Mouse (Mus musculus) stomach, postnatal 0 days (tissue): ENCODE measurements around the gene Stat1. TPM values are rescaled to one million over a fixed set of nuclear protein-coding genes. Genes with fewer than 3 reads are reported as not detected.

Source experiments
- ATAC-seq: fragments of 200-750 bp; cut with Nextera tagmentation; 2 replicates; pipeline ENCODE4 v1.8.0; 2017; ENCODE audit not compliant: low FRiP score, low TSS enrichment
- DNase-seq: peaks from one replicate; pipeline ENCODE4 v3.0.0-alpha.2; 2016; ENCODE audit warnings: low spot score
- H3K27ac ChIP-seq: fragments of 300-500 bp; sonication (generic); replicated peaks from 2 replicates; pipeline ENCODE4 v1.5.1; 2014; ENCODE audit warnings: mild to moderate bottlenecking, control low read depth
- H3K27me3 ChIP-seq: fragments of 300-500 bp; sonication (generic); 2 replicates; pipeline ENCODE4 v1.6.1; 2014; ENCODE audit warnings: low read length; ENCODE audit not compliant: control insufficient read depth, insufficient read depth
- H3K36me3 ChIP-seq: fragments of 300-500 bp; sonication (generic); 2 replicates; pipeline ENCODE4 v1.6.1; 2014; ENCODE audit warnings: low read length, mixed read lengths; ENCODE audit not compliant: control insufficient read depth, insufficient read depth
- H3K4me1 ChIP-seq: fragments of 300-500 bp; sonication (generic); replicated peaks from 2 replicates; pipeline ENCODE4 v1.6.1; 2014; ENCODE audit warnings: antibody characterized with exemption; ENCODE audit not compliant: control insufficient read depth, insufficient read depth
- H3K4me2 ChIP-seq: fragments of 300-500 bp; sonication (generic); replicated peaks from 2 replicates; pipeline ENCODE4 v1.6.1; 2014; ENCODE audit warnings: low read depth, mild to moderate bottlenecking, control low read depth, moderate library complexity
- H3K4me3 ChIP-seq: fragments of 300-500 bp; sonication (generic); 2 replicates; pipeline ENCODE4 v1.5.1; 2014; ENCODE audit warnings: low read depth, low read length, control low read depth
- H3K9ac ChIP-seq: fragments of 300-500 bp; sonication (generic); 2 replicates; pipeline ENCODE4 v1.6.1; 2014; ENCODE audit warnings: mild to moderate bottlenecking, low read length, control low read depth, mixed read lengths
- H3K9me3 ChIP-seq: fragments of 300-500 bp; sonication (generic); 2 replicates; pipeline ENCODE4 v1.6.1; 2016; ENCODE audit warnings: low read length; ENCODE audit not compliant: control insufficient read depth
- CTCF ChIP-seq: IDR thresholded peaks from 2 replicates; pipeline ENCODE4 v1.5.1; 2016; ENCODE audit warnings: antibody characterized with exemption, low read depth, mild to moderate bottlenecking, moderate library complexity
- EP300 ChIP-seq: optimal IDR thresholded peaks from 2 replicates; pipeline ENCODE3; 2016; ENCODE audit warnings: antibody characterized with exemption
- WGBS: fragments of 180-500 bp; shearing (Covaris S2); extraction: QIAGEN DNeasy Blood & Tissue Kit; methylation state at CpG from one replicate; pipeline ENCODE4 v1.1.7; 2014; 5-methylcytosine and 5-hydroxymethylcytosine counted together
- polyA plus RNA-seq: library from polyadenylated mRNA; unstranded; fragments of >200 nt; fragmentation: Nextera tagmentation; extraction: Ambion mirVana; gene quantifications from 2 replicates; pipeline ENCODE4 v1.2.1, GENCODE M21; 2015

Stat1 gene
- polyA plus RNA-seq, 1 experiment from 2014 or later = 22.2 TPM

GRCm38 (mm10) chr1:52113067-52113665 is 6.1 kb upstream of the Stat1 start:
- DNase-seq (peak; percentile 22), ATAC-seq (peak; percentile 51; the same call in 1 of the 2 replicates)
- no peaks in the 10 kb centered on the region for H3K9me3 ChIP-seq
- peak overlapping the region; percentile 84 for H3K27ac ChIP-seq
- H3K9ac ChIP-seq = peak overlapping the region; percentile 57
- no peaks in the 10 kb centered on the region; the same call in 1 of the 2 replicates for H3K4me1 ChIP-seq
- peak overlapping the region; percentile 35 for H3K4me3 ChIP-seq
- H3K4me2 ChIP-seq = peak overlapping the region; percentile 48
- 17% methylated on average over 7 of the region's 7 CpGs for WGBS
- H3K36me3 ChIP-seq = no peaks in the 10 kb centered on the region
- no peak for TF ChIP-seq EP300
- no peak for TF ChIP-seq CTCF
- no peaks in the 10 kb centered on the region for H3K27me3 ChIP-seq

- Histone ChIP-seq H3K4me2 (peak overlapping the region; percentile 48), H3K27me3 (no peaks in the 10 kb centered on the region), H3K4me1 (no peaks in the 10 kb centered on the region; the same call in 1 of the 2 replicates), H3K36me3 (no peaks in the 10 kb centered on the region), H3K9ac (peak overlapping the region; percentile 57), H3K4me3 (peak overlapping the region; percentile 35), H3K9me3 (no peaks in the 10 kb centered on the region), H3K27ac (peak overlapping the region; percentile 84)
- peak; percentile 100 for TF ChIP-seq CTCF
- TF ChIP-seq EP300 = no peak
- WGBS = under 1% methylated on average over 26 of the region's 32 CpGs
- DNase-seq (peak; percentile 98), ATAC-seq (peak; percentile 97)
Observed at GRCm38 (mm10) chr1:52113666-52114069, 5.6 kb upstream of the Stat1 start.

- Histone ChIP-seq H3K27ac (no peak overlapping the region), H3K4me1 (no peaks in the 10 kb centered on the region; the same call in 1 of the 2 replicates), H3K36me3 (no peaks in the 10 kb centered on the region), H3K9ac (no peak overlapping the region), H3K4me3 (no peak overlapping the region), H3K9me3 (no peaks in the 10 kb centered on the region), H3K27me3 (no peaks in the 10 kb centered on the region), H3K4me2 (no peak overlapping the region)
- 68% methylated on average over 3 of the region's 3 CpGs for WGBS
- ATAC-seq (no peak), DNase-seq (no peak)
- TF ChIP-seq CTCF = no peak
- TF ChIP-seq EP300 = no peak
Observed at GRCm38 (mm10) chr1:52116441-52116840, 2.8 kb upstream of the Stat1 start.

GRCm38 (mm10) chr1:52117777-52118176 is 1.5 kb upstream of the Stat1 start:
- no peak overlapping the region for H3K27ac ChIP-seq
- WGBS = 98% methylated on average over 1 of the region's 1 CpGs
- H3K27me3 ChIP-seq = no peaks in the 10 kb centered on the region
- no peaks in the 10 kb centered on the region; the same call in 1 of the 2 replicates for H3K4me1 ChIP-seq
- H3K9me3 ChIP-seq = no peaks in the 10 kb centered on the region
- no peak overlapping the region for H3K9ac ChIP-seq
- H3K4me3 ChIP-seq = no peak overlapping the region
- no peak overlapping the region for H3K4me2 ChIP-seq
- no peak for TF ChIP-seq EP300
- TF ChIP-seq CTCF = no peak
- ATAC-seq = no peak
- no peak for DNase-seq
- H3K36me3 ChIP-seq = 0 out of 2 replicates have a peak, but pooled peaks cover 4% of the 10 kb centered on the region

GRCm38 (mm10) chr1:52119691-52120090 is 451 bp downstream of the Stat1 start:
- Histone ChIP-seq H3K4me3 (peak overlapping the region; percentile 81), H3K4me2 (peak overlapping the region; percentile 77), H3K9ac (peak overlapping the region; percentile 84), H3K27me3 (no peaks in the 10 kb centered on the region), H3K36me3 (0 out of 2 replicates have a peak, but pooled peaks cover 4% of the 10 kb centered on the region), H3K4me1 (no peaks in the 10 kb centered on the region), H3K9me3 (no peaks in the 10 kb centered on the region), H3K27ac (peak overlapping the region; percentile 84)
- DNase-seq (no peak), ATAC-seq (no peak; the same call in none of the 2 replicates)
- TF ChIP-seq EP300 (no peak), CTCF (no peak)
- WGBS = under 1% methylated on average over 20 of the region's 20 CpGs

GRCm38 (mm10) chr1:52120191-52120590 is 951 bp downstream of the Stat1 start:
- Histone ChIP-seq H3K9me3 (no peaks in the 10 kb centered on the region), H3K4me1 (no peaks in the 10 kb centered on the region), H3K4me3 (peak overlapping the region; percentile 81), H3K4me2 (peak overlapping the region; percentile 77), H3K27ac (no peak overlapping the region), H3K27me3 (no peaks in the 10 kb centered on the region), H3K9ac (peak overlapping the region; percentile 84), H3K36me3 (0 out of 2 replicates have a peak, but pooled peaks cover 4% of the 10 kb centered on the region)
- WGBS = 32% methylated on average over 10 of the region's 10 CpGs
- no peak for ATAC-seq
- no peak for TF ChIP-seq EP300
- TF ChIP-seq CTCF = no peak
- DNase-seq = no peak
